Mouse (Mus musculus) kidney, adult 11 months (tissue): Measurements from ENCODE around the gene Mns1.

Source experiments
- DNase-seq: peaks from one replicate; pipeline ENCODE4 v3.0.0; 2022

Gene Mns1

DNA sequence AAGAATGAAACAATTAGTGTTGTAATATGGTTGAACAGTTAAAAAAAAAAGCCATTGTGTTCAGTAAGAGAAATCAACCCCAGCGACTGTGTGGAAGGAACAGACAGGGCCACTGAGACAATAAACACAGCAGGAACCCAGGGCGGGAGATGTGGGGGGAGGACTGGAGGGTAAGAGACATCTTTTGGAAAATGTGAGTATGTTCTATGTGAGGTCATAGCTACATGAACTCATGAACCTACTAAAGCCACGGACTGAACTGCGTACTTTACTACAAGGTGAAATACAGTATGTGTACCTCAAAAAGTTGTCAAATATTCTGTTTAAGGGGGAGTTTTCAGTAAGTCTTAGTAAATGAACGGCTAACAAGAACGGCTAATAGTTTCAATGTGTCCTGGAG, 39.5 kb downstream of the Mns1 start:
- no peak for DNase-seq

DNA sequence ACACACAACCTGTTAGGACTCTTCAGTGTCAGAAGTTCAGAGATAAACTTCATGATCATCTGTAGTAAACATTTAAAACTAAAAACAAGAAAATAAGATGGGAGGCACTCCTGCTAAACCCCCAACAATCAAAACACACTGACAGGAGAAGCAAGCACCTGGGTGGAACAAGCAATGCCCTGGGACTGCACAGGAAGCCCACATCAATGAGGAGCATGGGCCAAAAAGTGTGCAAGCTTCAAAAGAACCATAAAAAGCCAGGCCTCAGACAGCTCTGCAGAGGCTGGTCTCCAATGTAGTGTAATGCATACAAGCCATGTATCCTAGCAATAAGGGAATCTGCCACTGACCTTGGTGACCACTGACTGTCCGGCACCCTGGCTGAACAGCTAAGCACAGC, 41.5 kb downstream of the Mns1 start:
- DNase-seq, result no peak

DNA sequence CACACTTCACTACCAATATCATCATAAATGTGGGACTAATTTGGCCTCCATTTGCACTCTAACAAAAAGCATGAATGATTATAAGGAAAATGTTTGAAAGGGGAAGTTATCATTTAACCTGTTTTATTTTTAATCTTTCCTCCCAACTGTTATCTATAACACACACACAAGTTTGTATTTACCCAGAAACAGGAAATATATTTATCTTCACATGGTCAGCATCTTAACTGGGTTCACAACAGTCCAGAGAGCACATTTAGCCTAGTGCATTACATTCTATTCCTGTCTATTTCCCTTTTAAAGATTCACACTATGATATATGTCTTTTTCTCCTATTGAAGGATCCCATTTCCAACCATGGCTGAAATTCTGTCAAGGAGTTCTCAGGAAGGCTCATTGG, 50.7 kb downstream of the Mns1 start:
- no peak for DNase-seq

DNA sequence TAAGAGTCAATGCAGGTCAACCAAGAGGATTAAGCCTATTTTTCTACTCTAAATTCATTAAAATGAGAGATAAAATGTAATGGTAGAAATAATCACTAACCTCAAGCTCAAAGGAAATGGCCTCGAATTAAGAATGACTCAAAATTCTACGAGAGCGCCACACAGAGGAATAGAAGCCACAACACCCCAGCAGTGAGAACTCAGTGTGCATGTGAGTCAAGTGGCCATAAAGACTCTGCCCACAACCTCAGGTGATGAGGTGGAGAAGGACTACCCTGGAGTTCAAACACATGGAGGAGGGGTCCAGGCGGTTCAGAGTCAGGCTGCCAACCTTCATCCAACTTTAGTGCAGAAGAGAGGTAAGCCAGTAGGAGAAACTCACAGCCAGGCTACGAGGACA, 51.3 kb downstream of the Mns1 start:
- DNase-seq, result no peak

DNA sequence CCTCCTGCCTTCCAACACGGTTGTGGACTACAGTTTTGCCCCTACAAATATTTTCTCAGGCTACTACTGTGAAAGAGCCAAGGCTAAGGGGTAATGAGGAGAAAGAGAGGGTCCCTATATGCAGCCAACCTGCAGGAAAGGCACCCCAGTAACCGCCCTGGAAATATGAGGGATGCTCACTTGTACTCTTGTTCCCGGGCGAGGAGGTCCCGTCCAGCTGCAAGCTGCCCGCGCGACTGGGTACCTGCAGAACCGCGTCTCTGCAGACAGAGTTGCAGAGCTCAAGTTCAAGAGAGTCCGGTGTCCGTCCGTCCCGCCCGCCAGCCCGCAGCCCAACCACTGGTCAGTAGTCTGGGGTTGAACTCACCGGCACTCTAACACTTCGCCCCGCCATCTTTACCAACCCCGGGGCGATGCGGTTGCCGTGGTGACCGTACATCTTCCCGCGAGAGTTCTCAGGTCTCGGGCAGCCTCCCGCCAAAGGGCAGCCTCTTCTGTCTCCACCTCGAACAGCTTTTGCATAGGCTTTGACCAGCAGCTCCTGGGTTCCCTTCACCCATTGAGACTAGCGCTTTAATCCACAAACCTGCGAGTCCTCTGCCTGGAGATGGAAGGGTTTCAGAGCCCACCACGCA, 53.9 kb downstream of the Mns1 start:
- peak; percentile 91 for DNase-seq

DNA sequence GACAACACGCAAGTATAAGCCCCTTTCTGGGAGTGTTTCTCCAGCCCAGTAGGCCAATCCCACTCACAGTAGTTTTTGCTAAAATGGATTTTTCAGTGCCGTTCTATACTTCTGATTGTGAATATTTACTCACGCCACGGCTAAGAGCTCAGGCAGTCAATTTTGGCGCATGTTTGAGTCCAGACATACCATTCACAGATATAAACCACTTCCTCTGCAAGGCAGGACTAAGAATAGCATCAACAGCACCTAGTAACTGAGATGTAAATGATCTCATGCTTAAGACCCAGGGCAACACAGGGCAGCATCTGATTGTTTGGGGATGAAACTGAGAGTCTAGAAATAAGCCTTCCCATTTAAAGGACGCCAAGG, 54.4 kb downstream of the Mns1 start, which contains the start of gene Tex9:
Gene Tex9, minus strand, starts transcription at position 19 of the 372 bp plus-strand sequence.
- no peak for DNase-seq

DNA sequence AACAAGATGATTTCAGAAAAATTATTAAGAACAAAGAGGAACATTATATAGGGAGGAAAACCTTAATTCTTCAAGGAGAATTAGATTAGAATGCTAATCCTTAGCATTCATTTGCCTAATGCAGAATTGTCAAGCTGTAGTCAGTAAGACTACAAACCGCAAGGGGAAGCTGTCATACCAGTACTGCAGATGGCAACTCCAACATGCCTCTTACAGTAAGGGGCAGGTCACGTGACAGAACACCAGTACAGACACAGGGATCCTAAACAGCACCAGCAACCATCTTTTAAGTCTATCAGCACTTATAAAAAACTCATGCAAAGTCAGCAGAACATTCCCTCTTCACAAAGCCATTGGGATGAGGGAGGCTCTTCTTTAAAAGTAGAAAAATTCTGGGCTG, 55.7 kb downstream of the Mns1 start:
- no peak for DNase-seq

DNA sequence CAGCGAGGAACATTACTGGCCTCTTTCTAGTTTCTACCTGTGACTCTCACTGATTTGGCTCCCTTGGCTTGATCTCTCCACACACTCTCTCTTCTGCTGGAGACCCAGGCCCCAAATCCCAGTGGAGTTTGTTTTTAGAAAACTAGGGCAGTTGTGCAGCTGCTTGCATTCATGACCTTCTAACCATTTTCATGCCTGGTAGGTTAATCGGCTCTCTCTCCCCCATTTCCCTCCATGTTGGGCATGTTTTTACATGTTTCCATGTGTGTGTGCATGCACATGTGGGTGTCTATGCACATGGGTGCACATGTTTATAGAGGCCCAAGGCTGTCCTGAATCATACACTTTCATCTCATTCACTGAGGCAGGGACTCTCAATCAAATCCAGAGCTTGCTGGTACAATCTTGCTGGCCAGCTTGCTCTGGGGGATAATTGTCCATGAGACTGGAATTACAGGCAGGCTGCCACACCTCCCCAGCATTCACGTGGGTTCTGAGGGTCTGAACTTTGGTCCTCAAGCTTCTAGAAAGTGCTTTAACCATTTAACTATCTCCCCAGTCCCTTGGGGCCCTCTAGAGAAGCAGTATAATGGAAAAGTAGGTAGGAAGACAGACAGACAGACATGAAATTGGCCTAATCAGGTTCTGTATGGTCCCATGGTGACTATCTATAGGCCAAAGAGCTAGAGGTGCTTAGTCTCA, 56.3 kb downstream of the Mns1 start:
- peak; percentile 19 for DNase-seq

DNA sequence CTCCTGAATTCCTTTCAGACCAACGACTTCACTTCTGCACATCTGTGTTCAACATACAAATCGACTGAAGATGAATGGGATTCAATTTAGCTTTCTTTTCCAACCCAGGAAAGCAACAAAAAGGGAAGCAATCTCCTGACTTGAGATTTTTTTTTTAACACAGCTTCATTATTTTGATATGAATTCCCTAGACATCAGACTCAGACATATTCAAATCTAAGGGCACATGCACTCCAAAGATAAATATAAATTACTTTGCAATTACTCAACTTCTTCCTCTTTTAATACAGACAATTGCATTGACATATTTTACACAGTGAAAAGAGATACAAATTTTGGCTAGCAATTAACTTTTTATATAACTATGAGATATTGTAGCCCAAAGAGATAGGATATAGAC, 58.9 kb downstream of the Mns1 start:
- DNase-seq, result no peak

DNA sequence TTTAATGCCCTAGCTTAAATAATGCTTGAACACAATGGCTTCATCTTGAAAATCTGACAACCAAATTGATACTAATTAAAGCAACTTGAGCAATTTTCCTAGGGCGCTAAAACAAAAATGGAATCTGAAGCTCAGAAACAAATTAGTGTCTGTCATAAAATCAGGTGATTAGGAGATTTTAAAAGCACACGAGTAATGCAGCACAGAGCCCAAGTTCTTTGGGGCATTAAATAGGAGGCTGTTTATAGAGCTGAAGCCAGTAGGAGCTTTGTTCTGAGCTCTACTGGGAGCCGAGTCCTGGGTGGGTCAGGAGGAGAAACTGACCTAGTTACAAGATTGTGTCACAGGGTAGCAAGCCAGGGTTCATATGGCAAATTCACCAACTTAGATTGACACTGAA, 59.4 kb downstream of the Mns1 start:
- no peak for DNase-seq
